Mouse (Mus musculus) megakaryocyte-erythroid progenitor cell, adult 5 weeks (primary cell): Measurements from ENCODE around the gene Sds. TPM values are rescaled to one million over a fixed set of nuclear protein-coding genes. Genes with fewer than 3 reads are reported as not detected.

Source experiments
- polyA plus RNA-seq: library from polyadenylated mRNA; stranded (reverse); fragments of >175 nt; gene quantifications from 2 replicates; pipeline ENCODE4 v1.2.3, GENCODE M21; 2012

Sds gene
- not detected in 2 replicates for polyA plus RNA-seq

DNA sequence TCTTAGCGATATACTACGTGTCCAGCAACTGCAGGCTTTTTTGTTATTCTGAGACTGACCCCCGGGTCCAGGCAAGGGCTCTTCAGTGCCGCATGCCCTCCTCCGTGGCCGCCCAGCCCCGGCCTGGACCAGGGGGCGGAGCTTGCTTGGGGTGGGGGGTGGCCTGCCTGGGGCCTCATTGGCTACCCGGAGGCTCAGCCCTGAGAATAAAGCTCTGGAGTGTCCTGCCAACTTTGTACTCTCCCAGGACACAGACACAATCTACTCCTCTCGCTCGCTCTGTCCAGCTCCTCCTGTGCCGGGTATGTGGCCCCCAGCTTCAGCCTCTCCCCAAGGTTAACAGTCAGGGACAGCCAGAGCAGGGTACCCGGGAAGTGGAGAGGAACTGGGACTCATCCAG is at the start of gene Sds:
Sds (plus strand) TSS at position 231 of the 400 bp plus-strand sequence.

DNA sequence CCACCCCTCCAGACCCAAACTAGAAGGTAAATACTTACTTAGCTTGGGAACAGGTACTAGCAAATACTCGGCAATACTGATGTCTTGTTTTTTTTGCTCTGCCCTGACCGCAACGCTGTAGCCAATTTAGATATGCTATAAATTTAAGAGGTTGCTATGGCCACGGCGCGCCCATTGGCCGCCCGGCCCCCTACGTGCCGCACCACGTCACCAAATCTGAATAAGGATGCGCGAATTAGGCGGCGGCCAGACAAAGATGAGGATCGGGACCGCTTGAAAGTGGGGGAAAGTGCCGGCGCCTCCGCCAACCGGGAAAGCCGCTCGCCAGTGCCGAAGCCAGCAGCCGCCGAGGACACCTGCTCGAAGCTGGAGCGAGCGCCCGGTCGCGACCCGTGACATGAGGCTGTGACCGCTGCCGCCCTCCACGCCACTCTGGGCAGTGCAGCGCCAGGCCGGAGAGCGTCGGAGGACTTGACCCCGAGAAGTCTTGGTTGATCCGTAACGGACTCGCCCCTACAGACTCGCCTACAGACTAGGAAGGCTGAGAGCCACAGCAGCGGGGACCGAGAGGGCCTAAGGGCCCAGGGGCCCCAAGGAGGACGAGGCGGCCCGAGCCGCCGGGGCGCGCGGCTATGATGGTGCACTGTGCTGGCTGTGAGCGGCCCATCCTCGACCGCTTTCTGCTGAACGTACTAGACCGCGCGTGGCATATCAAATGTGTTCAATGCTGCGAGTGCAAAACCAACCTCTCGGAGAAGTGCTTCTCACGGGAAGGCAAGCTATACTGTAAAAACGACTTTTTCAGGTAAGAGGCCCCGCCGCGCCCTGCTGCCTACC is 44.5 kb upstream of the Sds start, which contains the start of gene Lhx5:
Lhx5 (plus strand) TSS at position 51 of the 837 bp plus-strand sequence.

DNA sequence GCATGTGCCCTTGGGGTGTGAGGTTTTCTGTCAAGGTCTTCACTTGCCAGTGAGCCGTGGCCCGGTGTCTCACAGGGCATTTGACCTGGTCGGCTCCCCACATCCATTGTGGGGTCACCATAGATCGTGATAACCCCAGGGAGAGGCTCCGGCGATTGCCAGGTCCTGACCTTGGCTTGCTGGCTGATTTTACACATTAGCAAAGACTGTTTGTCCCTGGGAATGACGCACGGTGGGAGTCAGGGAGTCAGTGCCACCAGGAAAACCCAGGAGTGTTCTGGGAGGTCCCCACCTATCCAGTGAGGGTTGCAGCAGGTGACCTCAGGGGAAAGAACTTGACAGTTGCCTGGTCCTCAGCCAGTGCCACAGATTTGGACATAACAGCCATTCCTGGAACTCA is 3.6 kb upstream of the Sds start, which contains the start of gene Sdsl:
Sdsl (minus strand) TSS at position 41 of the 400 bp plus-strand sequence.

DNA sequence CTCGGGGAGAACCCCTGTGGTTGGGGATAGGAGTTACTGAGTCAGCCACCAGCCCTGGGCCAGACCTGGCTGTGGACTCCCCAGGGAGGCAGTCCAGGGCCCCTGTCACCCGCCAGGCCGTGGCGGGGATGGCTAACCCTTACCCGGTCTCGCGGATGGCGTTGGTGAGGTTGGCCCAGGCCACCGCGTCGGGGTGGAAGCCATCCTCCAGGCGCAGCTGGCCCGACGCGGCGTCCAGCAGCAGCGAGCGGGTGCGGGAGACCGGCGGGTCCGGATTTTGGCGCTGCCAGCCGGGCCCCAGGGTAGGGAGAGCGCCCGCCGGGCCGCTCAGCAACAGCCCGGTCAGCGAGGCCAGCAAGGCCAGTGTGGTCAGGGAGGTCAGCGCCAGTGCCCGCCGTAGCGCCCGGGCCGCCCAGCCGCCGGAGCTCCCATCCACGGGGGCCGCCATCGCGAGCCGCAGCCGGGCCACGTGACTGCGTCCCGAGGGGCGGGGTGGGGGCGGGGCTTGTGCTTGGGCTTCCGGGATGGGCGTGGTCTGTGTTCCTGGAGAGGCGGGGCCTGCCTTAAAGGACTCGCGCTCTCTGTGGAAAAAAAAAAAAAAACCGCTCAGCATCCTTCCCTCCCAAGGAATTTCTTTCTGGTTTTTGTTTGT is 26.9 kb downstream of the Sds start, which contains the start of gene Plbd2:
Plbd2 (minus strand) TSS at position 482 of the 652 bp plus-strand sequence.

GRCm38 (mm10) chr5:120510982-120511642 is 34.8 kb downstream of the Sds start, which contains the start of gene Slc8b1:
TSS of gene Slc8b1 (plus strand) at chr5:120511168.

Other genes with a start within 250 kb of the Sds start
- gene Lhx5, start 44.8 kb upstream of the Sds start, polyA plus RNA-seq: 0.03 TPM in 1 of 2 replicates, not detected in the other
- 42.5 and 78.6 TPM in 2 replicates for gene Sdsl, start 3.7 kb upstream of the Sds start, polyA plus RNA-seq
- 32.3 and 36.9 TPM in 2 replicates for gene Plbd2, start 27.1 kb downstream of the Sds start, polyA plus RNA-seq
- gene Slc8b1, start 34.6 kb downstream of the Sds start, polyA plus RNA-seq: 19.7 and 32.6 TPM in 2 replicates
- gene Tpcn1, start 112.1 kb downstream of the Sds start, polyA plus RNA-seq: 83.4 and 92.3 TPM in 2 replicates
- 2.7 and 4.1 TPM in 2 replicates for gene Iqcd, start 112.5 kb downstream of the Sds start, polyA plus RNA-seq
- gene Rita1, start 136.1 kb downstream of the Sds start, polyA plus RNA-seq: 23.5 and 24.3 TPM in 2 replicates
- 111 and 152 TPM in 2 replicates for gene Ddx54, start 136.2 kb downstream of the Sds start, polyA plus RNA-seq
- gene Cfap73, start 157.7 kb downstream of the Sds start, polyA plus RNA-seq: not detected in 2 replicates
- 0.73 and 1.3 TPM in 2 replicates for gene Rasal1, start 172.3 kb downstream of the Sds start, polyA plus RNA-seq
- 0.38 and 1.0 TPM in 2 replicates for gene Dtx1, start 235.4 kb downstream of the Sds start, polyA plus RNA-seq